Mouse (Mus musculus) cortical plate, adult 2 months (tissue): Measurements from ENCODE around the gene Lrrc34.

Experiments used
- CTCF ChIP-seq: fragments of 200-500 bp; IDR thresholded peaks from 2 replicates; pipeline ENCODE4 v1.5.1; 2011; ENCODE audit warnings: mild to moderate bottlenecking, control low read depth, low read length; ENCODE audit not compliant: insufficient read depth; ENCODE audit errors: extremely low read depth
- POLR2A ChIP-seq: fragments of 200-500 bp; IDR thresholded peaks from 2 replicates; pipeline ENCODE4 v1.6.1; 2011; ENCODE audit warnings: mild to moderate bottlenecking, low read length, control low read depth; ENCODE audit not compliant: insufficient read depth; ENCODE audit errors: extremely low read depth

DNA sequence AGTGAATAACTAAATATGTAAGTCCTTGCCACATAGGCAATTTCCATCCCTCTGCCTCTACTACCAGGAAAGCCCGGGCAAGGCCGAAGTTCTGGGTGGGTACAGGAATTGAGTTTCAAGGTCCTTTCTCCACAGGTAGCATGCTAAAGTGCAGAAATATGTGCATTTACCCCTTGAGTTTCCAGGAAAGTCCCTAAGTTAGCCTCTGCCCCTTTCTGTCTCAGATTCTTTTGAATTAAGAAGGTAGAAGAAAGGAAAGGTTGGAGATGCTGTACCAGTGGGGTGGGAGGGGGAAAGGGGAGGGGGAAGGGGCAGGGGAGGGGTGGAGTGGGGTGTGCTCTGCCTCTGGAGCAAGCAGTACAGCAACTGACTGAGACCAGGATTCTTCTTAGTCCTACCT lies 797 bp upstream of the Lrrc34 start:
- TF ChIP-seq CTCF = no peak
- TF ChIP-seq POLR2A = no peak
